Mouse (Mus musculus) spleen, embryonic (tissue): Measurements from ENCODE around the gene Nkx2-2.
"Not testable (repeated sequence)": the region's sequence is repeated elsewhere in the genome, so short reads cannot be mapped to it uniquely, and the experiment has no call there.

Source experiments
- CTCF ChIA-PET: fragments of 350-600 bp; sonication (Branson Sonifier 250); formaldehyde crosslinking; loops from one replicate; lab custom pipeline; 2022; lab: Charles Lee

The Nkx2-2 gene

GRCm38 (mm10) chr2:147181926-147182708 lies 11.9 kb downstream of the Nkx2-2 start:
- CTCF ChIA-PET: interaction anchor here (0.6 to 1.0 kb wide), 3 partner anchors 299 to 1122 kb away, joined by 3 read pairs; no protein-coding TSS in a partner anchor

DNA sequence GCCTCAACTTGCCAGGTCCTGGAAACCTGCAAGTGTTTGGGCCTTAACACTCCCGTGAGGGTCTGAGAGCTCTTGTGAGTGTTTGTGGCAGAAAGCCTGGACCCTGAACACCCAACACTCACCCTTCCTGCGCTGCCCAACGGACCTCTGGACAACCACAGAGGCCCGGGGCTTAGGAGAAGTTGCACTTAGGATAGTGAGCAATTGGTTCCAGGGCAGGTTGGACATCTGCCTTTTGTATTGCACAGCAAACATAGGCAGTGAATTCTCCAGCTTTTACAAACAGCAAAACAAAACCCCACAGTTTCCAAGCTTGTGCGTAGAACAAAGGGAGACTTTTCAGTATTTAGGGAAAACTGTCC lies 12.8 kb downstream of the Nkx2-2 start:
- CTCF ChIA-PET: interaction anchor here (1.0 kb wide), 1 partner anchor 570 kb away, joined by 3 read pairs; no protein-coding TSS in a partner anchor

GRCm38 (mm10) chr2:147180649-147181303 lies 13.3 kb downstream of the Nkx2-2 start:
- CTCF ChIA-PET: interaction anchor here (0.7 kb wide), 1 partner anchor 228 kb away, joined by 9 read pairs; no protein-coding TSS in a partner anchor

- CTCF ChIA-PET: no interaction called here
Measured at GRCm38 (mm10) chr2:147178091-147179059, 15.7 kb downstream of the Nkx2-2 start.

DNA sequence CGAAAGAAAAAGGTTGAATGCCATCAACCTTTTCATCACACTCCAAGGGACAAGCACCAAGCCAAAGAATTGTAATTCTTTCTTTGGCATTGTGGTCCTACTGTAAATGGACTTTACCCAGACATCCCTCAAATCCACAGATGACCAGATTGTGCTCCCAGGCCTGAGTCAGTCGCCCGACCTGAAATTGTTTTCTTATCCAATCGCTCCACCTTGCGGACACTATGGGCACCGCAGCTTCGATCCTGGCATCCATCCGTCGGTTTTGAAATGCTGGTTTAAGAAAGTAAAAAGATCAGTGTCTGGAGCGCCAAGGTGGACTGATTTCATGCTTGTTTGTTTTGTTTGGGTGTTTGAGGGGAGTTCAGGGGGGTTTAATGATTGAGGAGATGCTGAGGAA lies 16.4 kb downstream of the Nkx2-2 start:
- CTCF ChIA-PET: interaction anchor here (0.5 kb wide), 1 partner anchor 684 kb away, joined by 6 read pairs; no protein-coding TSS in a partner anchor

DNA sequence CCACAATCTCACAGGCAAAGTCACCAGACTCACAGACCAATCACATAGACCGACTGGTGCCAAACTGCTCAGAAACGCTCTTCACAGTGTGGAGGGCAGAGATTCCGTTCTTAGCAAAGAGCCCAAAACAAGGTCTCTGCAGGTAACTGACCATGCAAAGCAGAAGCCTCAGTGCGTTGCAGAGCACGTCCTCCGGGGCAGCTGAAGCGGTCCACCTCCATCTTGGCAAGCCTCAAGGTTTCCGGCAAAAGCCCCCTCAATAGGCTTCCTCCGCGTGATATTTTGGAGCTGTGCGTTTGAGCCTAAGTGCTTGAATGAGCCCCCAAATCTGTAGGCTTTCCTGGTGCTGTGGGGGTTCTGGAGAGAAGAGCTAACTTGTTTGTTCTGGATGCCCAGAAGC lies 18.7 kb downstream of the Nkx2-2 start:
- CTCF ChIA-PET: no interaction called here

DNA sequence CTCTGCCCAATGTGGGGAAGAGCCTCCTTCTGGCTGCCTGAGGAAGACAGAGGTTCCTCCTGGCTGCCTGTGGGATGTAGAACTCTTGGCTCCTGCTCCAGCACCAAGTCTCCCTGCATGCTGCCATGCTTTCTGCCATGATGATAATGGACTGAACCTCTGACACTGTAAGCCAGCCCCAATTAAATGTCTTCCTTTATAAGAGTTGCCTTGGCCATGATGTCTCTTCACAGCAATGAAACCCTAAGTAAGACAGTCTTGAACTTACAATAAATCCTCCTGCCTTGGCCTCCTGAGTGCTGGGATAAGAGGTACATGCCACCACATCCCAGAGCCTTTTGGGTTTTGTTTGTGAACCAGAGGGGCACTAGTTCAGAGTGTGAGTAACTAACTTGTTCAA lies 20.3 kb downstream of the Nkx2-2 start:
- CTCF ChIA-PET: no interaction called here

GRCm38 (mm10) chr2:147170538-147170937 lies 23.5 kb downstream of the Nkx2-2 start:
- CTCF ChIA-PET: not testable (repeated sequence)

- CTCF ChIA-PET: no interaction called here
Measured at GRCm38 (mm10) chr2:147165863-147166262, 28.2 kb downstream of the Nkx2-2 start.

DNA sequence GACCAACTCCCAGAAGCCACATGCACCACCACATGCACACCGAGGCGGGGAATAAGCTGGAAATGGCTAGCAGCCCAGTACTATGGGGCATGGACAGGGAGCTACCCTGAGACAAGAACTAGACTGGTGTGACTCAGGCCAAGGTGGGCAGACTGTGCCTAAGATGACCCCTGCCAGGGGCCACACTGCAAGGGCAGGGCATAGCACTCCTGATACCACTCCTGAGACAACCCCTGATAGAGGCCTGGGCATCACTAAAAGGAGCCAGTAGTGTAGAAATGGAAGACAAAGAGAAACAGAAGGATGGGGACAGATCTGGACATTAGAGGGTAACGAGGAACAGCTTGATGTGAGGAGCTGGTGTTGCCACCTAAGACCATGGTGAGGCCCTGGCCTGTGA lies 28.7 kb downstream of the Nkx2-2 start:
- CTCF ChIA-PET: no interaction called here

- CTCF ChIA-PET: no interaction called here
Measured at GRCm38 (mm10) chr2:147152543-147152942, 41.5 kb downstream of the Nkx2-2 start.
